Mouse (Mus musculus) adrenal gland, adult 18-20 months (tissue): ENCODE results near the gene Gm40193. TPM values are rescaled to one million over a fixed set of nuclear protein-coding genes. Genes with fewer than 3 reads are reported as not detected.
"Not testable (repeated sequence)": the region's sequence is repeated elsewhere in the genome, so short reads cannot be mapped to it uniquely, and the experiment has no call there.

Experiments used
- DNase-seq, 2 experiments: peaks; one replicate each; pipeline ENCODE4 v3.0.0; 2021 to 2022; ENCODE audit warnings: low spot score in 2 of 2
- total RNA-seq, 2 experiments: library from RNA; stranded (reverse); gene quantifications; 1 replicate in 1 of 2; 2 replicates in 1 of 2; pipeline ENCODE4 v1.2.3; 2021

The Gm40193 gene
- total RNA-seq, 2 experiments from 2014 or later: not detected

GRCm38 (mm10) chr11:70541415-70541814 is 8.7 kb upstream of the Gm40193 start:
- DNase-seq: no peak

- DNase-seq: no peak
Measured at GRCm38 (mm10) chr11:70540928-70541327, 8.2 kb upstream of the Gm40193 start.

- DNase-seq: peak; percentile 79 to 82
Measured at GRCm38 (mm10) chr11:70539877-70540587, 7.3 kb upstream of the Gm40193 start, which contains the start of gene Pld2. Gene Pld2, plus strand, starts transcription at chr11:70540064.

- no peak for DNase-seq
Measured at GRCm38 (mm10) chr11:70539423-70539822, 6.7 kb upstream of the Gm40193 start.

- DNase-seq: not testable (repeated sequence)
Measured at GRCm38 (mm10) chr11:70531065-70531464, 1.7 kb downstream of the Gm40193 start.

- DNase-seq: no peak
Measured at GRCm38 (mm10) chr11:70528610-70529009, 4.1 kb downstream of the Gm40193 start.

GRCm38 (mm10) chr11:70526211-70526610 is 6.5 kb downstream of the Gm40193 start:
- DNase-seq: no peak

- DNase-seq: no peak
Measured at GRCm38 (mm10) chr11:70525726-70526125, 7.0 kb downstream of the Gm40193 start.

GRCm38 (mm10) chr11:70525184-70525678 is 7.5 kb downstream of the Gm40193 start, which contains the start of gene Psmb6:
Gene Psmb6, plus strand, starts transcription at chr11:70525367.
- peak; percentile 78 to 83 for DNase-seq

GRCm38 (mm10) chr11:70524782-70525181 is 8.0 kb downstream of the Gm40193 start:
- no peak for DNase-seq

- not testable (repeated sequence) for DNase-seq
Measured at GRCm38 (mm10) chr11:70523306-70523989, 9.3 kb downstream of the Gm40193 start.

- peak; percentile 25 to 52 for DNase-seq
Measured at GRCm38 (mm10) chr11:70520178-70520769, 12.5 kb downstream of the Gm40193 start.

GRCm38 (mm10) chr11:70518923-70519322 is 13.8 kb downstream of the Gm40193 start, which contains the start of gene Gltpd2:
Gene Gltpd2, plus strand, starts transcription at chr11:70519196.
- DNase-seq: no peak

- DNase-seq: no peak
Measured at GRCm38 (mm10) chr11:70518436-70518835, 14.3 kb downstream of the Gm40193 start.

- no peak for DNase-seq
Measured at GRCm38 (mm10) chr11:70516352-70516751, 16.4 kb downstream of the Gm40193 start.

- DNase-seq: no peak
Measured at GRCm38 (mm10) chr11:70514288-70514687, 18.5 kb downstream of the Gm40193 start, which contains the start of gene Vmo1. Gene Vmo1, minus strand, starts transcription at chr11:70514616.

GRCm38 (mm10) chr11:70513520-70513919 is 19.2 kb downstream of the Gm40193 start:
- no peak for DNase-seq

GRCm38 (mm10) chr11:70512709-70513342 is 19.9 kb downstream of the Gm40193 start:
- DNase-seq: no peak

GRCm38 (mm10) chr11:70511825-70512224 is 20.9 kb downstream of the Gm40193 start:
- no peak for DNase-seq

GRCm38 (mm10) chr11:70511242-70511641 is 21.5 kb downstream of the Gm40193 start:
- DNase-seq: no peak
